Mouse (Mus musculus) left cerebral cortex, postnatal 14 days (tissue): Measurements from ENCODE around the gene Tnfrsf1a. TPM values are rescaled to one million over a fixed set of nuclear protein-coding genes. Genes with fewer than 3 reads are reported as not detected.
A peak's percentile ranks its signal among the peaks of the same experiment; 100 is the strongest.
"Not testable (repeated sequence)": the region's sequence is repeated elsewhere in the genome, so short reads cannot be mapped to it uniquely, and the experiment has no call there.

Experiments used
- DNase-seq, 2 experiments: peaks; one replicate each; pipeline ENCODE4 v3.0.0; 2021 to 2022; ENCODE audit warnings: low spot score in 2 of 2, mixed read lengths in 1 of 2
- intact Hi-C: fragments of 180-260 bp; cut with DNase I; formaldehyde crosslinking; loops from one replicate; pipeline ENCODE4 v1.15.1; 2025
- long read RNA-seq, 2 experiments: library from polyadenylated mRNA; stranded (forward); transcript quantifications; one replicate each; pipeline ENCODE4 v2.0.0; 2021
- total RNA-seq, 2 experiments: library from RNA; stranded (reverse); gene quantifications; 2 replicates each; pipeline ENCODE4 v1.2.3; 2021

Tnfrsf1a gene
- 10 to 100 TPM; 11.5 to 12.3 TPM for total RNA-seq
- long read RNA-seq, experiment 1, transcript Tnfrsf1a-201 (10 exons, 2,156 nt), result major isoform, 7 of 10 reads
- long read RNA-seq, experiment 1, partial matches to known transcripts, result 1 of 10 reads
- long read RNA-seq, experiment 1, other reads (novel, unspliced or antisense), result 1 of 10 reads
- long read RNA-seq, experiment 2, transcript Tnfrsf1a-201 (10 exons, 2,156 nt), result major isoform, 8 of 9 reads
- long read RNA-seq, experiment 2, partial matches to known transcripts, result 0 of 9 reads
- long read RNA-seq, experiment 2, other reads (novel, unspliced or antisense), result 0 of 9 reads

DNA sequence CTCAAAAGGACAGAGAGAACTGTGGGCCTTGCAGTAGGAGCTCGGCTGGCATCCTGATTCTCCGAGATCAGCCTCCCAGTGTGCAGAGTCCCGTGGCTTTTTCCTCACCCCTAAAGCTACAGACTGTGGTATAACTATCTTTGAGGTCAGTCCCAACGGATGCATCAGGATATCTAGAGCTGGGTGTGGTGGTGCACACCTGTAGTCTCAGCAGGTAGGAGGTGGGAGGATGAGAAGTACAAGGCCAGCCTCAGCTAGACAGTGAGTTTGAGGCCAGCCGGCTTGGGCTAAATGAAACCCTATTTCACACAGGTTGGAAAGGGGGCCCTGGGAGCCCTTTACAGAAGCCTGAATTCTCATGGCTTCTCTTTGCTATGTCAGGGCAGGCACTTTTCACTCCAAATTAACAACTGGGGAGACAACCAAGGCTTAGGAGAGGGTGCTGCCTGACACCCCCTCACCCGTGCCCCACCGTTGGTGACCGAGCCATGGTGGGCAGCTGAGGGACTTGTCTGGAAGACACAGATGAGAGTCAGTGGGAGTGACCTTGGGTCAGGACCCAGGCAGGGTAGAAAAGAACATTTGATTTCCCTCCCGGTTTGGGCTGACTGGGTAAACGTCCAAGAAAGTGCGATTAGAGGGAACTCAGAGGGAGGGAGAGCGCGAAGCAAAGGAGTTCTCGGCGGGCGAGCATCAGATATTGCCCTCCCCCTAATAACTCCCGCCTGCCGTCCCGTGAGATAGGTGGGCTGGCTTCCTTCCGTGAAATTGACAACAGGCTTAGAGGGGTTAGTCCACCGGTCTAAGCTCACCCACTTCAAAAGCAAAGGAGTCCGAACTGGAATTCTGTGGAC, at the start of gene Tnfrsf1a:
Tnfrsf1a (plus strand) TSS at position 642 of the 854 bp plus-strand sequence.
- DNase-seq, result no peak
- intact Hi-C loops, result no loop called here

- intact Hi-C loops, result no loop called here
- DNase-seq, result no peak
These were observed 48.2 kb upstream of the Tnfrsf1a start for GRCm38 (mm10) chr6:125300982-125301381.

GRCm38 (mm10) chr6:125302231-125302982, 46.8 kb upstream of the Tnfrsf1a start:
- DNase-seq, result no peak
- intact Hi-C loops, result no loop called here

DNA sequence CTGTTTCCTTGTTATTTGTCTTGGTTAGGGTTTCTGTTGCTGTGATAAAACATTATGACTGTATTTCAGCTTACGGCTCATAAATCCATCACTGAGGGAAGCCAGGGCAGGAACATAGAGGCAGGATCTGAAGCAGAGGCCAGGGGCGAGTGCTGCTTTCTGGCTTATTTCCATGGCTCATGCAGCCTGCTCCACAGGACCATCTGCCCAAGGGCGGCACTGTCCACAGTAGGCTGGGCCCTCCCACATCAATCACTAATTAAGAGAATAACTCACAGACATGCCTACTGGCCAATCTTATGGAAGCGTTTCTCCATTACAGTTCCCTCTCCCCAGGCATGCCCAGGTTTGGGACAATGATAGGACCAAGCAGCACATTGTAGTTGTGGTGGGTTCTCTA, 45.9 kb upstream of the Tnfrsf1a start:
- intact Hi-C loops, result no loop called here
- no peak for DNase-seq

GRCm38 (mm10) chr6:125304408-125304807, 44.8 kb upstream of the Tnfrsf1a start:
- DNase-seq, intact Hi-C loops: not testable (repeated sequence)

- DNase-seq, result no peak
- intact Hi-C loops, result no loop called here
These were observed 43.7 kb upstream of the Tnfrsf1a start for GRCm38 (mm10) chr6:125305465-125305864.

DNA sequence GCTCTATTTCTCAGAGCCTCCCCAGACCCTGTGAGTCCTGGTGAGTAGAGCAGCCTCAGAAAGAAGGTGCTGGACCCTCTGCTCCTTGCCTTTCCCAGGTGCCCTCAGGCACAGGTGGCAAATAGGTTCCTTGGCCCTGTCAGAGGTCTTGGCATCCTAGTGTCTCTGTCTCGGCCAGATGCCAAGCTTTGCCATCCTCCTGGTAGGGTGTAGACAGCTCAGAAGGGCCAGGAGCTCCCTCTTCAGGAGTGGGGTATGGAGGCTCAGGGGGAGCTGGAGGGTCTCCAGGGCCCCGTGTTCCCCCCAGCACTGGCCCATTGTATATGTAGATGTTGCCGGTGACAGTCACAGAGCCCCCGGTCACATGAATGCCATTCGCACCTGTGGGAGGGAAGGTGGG, 42.1 kb upstream of the Tnfrsf1a start:
- DNase-seq, result no peak

DNA sequence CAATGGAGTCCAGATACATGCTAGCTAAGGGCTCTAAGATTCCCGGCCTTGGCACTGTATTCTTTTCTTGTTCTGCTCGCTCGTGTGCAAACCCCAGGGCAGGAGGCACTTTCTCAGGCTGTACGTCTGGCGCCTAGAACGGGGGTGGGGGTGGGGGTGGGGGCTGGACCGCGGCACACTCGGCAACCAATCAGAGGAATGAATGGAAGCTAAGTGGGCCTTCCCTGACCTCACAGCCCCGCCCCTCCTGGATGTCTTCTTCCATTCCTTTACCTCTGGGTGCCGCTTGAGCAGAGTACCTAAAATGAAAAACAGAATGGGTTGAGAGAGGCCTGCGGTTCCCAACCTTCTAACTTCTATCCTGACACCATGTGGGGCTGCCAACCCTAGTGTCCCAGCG, 40.2 kb upstream of the Tnfrsf1a start:
- DNase-seq, result no peak
- intact Hi-C loops, result no loop called here

More for the DNA sequence above, 42.1 kb upstream of the Tnfrsf1a start:
- intact Hi-C loops, result no loop called here

DNA sequence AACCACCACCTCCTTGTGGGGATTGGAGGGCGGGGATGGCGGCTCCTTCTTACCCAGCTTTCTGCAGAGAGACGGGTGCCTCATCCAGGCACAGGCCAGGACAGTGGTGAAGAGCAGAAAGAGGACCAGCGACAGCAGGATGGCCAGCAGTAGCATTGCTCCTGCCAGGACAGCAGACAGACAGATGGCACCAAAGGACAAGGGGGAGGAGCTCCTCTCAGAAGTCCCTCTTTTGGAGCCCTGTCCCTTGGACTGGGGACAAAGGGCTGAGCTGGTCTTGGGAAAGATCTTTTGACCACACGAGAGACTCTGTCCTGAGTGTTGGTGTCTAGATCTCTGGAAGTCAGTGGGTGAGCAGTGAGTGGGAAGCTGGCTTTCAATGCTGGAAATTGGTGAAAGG, 39.8 kb upstream of the Tnfrsf1a start:
- intact Hi-C loops, result no loop called here
- no peak for DNase-seq

GRCm38 (mm10) chr6:125312171-125312570, 37.0 kb upstream of the Tnfrsf1a start:
- intact Hi-C loops, result no loop called here
- DNase-seq, result no peak

- intact Hi-C loops, result no loop called here
- DNase-seq, result no peak
These were observed 36.4 kb upstream of the Tnfrsf1a start for GRCm38 (mm10) chr6:125312581-125313355.

- intact Hi-C loops, result no loop called here
- DNase-seq, result peak; percentile 29 to 38
These were observed 35.5 kb upstream of the Tnfrsf1a start, which contains the start of gene Ltbr for GRCm38 (mm10) chr6:125313546-125314230. Ltbr (minus strand) TSS chr6:125313885.

DNA sequence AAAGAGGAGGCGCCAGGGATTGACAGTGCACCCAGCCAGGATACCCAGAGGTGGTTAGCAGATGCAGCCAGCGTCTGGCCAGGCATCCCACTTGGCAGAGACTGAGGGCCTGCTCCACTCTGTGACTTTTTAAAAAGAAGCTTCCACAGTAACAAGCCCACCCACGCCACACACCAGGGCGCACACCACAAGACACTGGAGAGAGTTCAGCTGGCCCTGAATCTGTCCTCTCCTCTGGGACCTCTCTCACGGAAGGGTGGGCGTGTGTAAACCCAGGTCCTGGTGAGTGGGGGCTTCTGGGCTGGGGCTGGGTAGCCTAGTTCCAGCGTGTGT, 35.0 kb upstream of the Tnfrsf1a start:
- intact Hi-C loops, result no loop called here
- DNase-seq, result no peak

- intact Hi-C loops, result no loop called here
- DNase-seq, result no peak
These were observed 34.4 kb upstream of the Tnfrsf1a start for GRCm38 (mm10) chr6:125314746-125315145.

- no peak for DNase-seq
- intact Hi-C loops, result no loop called here
These were observed 32.1 kb upstream of the Tnfrsf1a start for GRCm38 (mm10) chr6:125317077-125317476.

DNA sequence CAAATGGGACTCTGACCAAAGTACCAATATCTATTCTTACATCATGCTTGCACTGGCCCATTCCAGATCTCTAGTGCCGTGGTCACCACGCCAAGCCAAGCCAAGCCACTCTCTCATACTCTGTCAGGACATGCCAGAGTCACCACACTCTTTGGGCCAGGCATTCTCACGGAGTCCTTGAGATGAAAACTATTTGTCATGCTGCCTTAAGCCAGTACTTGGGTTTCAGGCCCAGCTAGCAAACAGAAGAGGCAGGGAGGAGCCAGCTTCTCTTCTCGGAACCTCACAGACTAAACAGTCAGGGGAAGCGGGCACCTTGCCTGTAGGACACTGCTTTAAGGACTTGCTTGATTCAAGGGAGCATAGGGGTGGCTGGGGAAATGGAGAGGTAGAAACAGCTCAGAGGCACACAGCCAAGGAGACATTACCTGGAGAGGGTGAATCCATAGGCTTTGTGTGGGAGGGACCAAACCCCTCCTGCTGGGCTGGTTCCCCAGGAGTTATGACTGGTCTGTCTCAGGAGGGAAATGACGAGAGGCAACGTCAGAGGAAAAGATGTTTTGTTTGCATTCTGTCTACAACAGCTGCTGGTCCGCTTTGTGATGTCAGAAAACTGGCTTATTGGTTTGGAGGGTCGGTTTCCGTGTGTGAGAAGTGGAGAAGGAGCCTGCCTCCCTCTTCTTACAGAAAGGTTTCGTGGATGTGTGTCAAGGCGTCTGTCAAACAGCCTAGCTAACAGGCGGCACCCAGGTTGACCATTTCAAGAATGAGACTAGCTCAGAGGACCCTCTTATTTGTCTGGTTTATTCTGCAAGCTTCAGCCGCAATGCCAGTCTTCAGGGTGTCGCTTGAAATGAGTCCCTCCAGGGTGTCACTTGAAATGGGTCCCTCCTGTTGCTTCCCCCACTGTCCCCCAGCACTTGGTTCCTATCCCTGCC, 29.9 kb upstream of the Tnfrsf1a start:
- intact Hi-C loops, result no loop called here
- DNase-seq, result no peak

- intact Hi-C loops, result no loop called here
- DNase-seq, result no peak
These were observed 29.3 kb upstream of the Tnfrsf1a start for GRCm38 (mm10) chr6:125319919-125320296.

DNA sequence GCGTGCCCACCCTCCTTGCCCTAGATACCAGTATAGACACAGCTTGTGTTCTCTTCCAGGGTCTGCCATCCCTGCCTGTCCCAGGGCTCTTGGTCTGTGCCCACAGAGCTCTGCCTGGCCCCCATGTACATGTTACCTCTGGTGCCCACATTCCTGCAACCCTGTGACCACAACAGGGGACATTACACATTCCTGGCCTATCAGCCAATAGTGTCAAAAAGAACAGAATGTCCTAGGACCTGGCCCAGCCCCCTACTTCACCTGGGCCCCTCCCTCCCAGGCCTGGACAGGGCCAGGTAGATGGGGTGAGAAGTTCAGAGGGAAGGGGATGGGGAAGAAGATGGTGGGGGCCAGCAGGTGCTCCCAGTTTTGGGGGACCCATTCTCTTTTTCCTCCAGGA, 28.8 kb upstream of the Tnfrsf1a start, which contains the start of gene Scnn1a:
Scnn1a (plus strand) TSS at position 337 of the 400 bp plus-strand sequence.
- intact Hi-C loops, result no loop called here
- DNase-seq, result no peak
